Mouse (Mus musculus): ENCODE measurements around the gene Kcnj9.

The Kcnj9 gene

DNA sequence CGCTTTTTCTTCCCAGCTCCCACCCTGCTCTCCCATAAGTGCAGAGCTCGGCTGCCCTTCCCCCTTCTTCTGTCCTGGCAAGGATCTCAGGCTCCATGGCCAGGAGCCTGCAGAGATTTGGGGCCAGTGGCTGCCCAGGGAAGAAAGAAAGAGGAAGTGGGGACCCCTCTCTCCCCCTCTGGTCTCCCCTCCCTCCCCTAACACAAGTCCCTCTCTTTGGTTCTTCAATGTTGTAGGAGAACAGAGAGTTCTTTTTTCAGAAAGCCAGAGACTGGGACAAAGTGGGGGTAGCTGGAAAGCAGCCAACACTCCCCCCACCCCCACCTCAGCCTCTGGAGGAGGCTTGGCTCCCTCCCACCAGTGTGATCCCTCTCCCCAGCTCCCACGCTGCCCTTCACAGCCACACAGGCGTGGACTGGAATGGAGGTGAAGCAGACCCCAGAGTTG is 33.3 kb downstream of the Kcnj9 start:
- no peak for TF ChIP-seq GATA4 (IDR thresholded peaks at IDR 0.05; ENCODE audit: insufficient replicate concordance, low read length)

DNA sequence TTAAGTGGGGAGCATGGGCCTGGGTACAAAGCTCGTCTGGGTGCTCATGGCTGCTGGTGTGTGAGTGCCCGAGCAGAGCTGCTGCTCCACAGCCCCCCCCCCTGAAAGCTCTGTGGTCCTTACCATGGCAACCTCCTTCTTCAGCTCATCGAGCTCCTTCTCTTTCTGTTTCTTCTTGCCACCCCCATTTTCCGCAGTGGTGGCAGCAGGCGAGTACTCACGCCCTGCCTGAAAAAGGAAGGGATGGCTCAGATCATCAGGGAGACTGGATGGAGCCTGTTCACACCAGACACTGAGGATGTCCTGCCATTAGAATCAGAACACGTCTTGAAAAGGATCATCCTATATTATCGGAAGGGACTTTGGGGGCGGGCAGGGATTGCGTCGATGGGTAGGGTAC is 35.7 kb downstream of the Kcnj9 start:
- TF ChIP-seq GATA4 (IDR thresholded peaks at IDR 0.05; ENCODE audit: insufficient replicate concordance, low read length), result no peak

DNA sequence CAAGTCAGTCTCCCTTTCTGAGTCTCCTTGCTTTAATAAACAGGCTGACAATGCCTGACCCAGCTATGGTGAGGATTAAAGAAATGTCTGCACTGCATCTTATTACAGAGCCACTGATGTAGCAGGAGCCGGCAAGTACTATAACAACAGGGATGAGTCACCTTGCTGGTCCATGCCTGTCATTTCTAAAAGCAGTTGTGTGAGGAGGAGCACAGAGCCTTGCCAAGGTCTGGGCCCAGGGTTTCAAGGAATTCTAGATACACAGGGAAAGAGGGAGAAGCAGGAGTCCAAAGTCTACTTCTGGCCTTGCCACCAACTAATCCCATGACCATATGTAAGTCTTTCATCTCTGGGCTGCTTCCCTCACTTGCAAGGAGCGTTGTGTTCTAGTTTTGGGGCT is 36.2 kb downstream of the Kcnj9 start:
- TF ChIP-seq GATA4 (IDR thresholded peaks at IDR 0.05; ENCODE audit: insufficient replicate concordance, low read length), result no peak

DNA sequence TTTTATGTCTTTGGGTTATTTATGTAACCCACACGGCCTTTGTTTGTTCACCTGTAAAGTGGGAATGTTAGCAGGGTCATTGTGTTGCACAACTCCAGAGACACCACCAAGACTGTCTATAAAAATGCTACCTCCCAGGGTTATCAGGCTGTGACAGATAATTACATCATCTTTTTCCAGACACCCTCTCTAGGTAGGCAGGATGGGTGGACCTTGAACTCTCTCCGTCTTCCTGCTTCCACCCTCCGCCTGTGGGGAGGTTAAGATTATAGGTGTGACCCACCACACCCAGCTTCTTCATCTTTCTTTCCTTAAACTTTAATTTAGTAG is 39.5 kb downstream of the Kcnj9 start:
- no peak for TF ChIP-seq GATA4 (IDR thresholded peaks at IDR 0.05; ENCODE audit: insufficient replicate concordance, low read length)

DNA sequence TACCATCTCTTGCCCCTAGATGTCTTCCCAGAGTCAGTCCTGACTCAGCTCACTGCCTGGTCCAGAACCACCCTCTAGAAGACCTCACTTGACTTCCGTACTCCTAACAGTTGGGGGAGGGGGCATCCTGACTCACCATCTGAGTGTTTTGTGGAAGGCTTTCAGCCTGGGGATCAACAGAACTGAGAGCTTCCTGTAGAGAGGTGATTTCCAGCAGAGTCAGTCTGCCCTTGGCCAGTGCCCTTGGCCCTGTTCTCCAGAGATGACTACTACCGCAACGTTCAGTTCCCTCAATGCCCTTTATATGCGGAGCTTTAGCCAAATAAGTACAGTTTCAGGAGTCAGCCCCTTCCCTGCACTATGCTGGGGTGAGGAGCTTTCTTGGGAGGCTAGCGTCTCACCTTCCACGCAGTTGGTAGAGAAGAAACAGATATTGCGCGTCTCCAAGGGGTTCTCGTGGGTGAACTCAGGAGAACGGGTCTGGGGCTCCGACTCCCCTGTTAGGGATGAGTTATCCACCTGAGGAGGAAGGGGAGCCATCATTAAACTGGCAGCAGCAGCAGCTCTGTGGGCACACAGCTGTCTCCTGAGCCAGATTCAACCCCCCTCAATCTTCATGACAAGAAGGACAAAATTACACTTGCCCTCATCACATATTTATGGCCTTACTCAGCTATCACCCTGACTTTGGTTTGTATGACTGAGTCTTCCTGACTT is 40.1 kb downstream of the Kcnj9 start:
- no peak for TF ChIP-seq GATA4 (IDR thresholded peaks at IDR 0.05; ENCODE audit: insufficient replicate concordance, low read length)

DNA sequence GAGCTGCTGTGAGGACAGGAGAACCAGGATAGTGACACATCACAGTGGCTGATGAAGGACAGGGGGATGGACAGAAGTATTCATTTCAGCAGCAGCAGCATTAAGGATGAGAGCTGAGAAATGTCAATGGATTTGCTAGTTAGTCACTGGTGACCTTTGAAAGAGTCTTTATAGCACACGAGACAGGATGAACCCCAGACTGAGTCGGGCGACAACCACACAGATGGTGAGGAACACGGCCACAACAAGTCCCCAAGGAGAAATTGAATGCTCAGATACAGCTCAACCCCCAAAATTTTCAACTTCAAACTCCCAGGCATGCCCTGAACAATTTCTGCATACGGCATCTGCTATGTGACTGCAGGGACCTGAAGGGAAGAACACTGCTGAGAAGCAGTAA is 42.4 kb downstream of the Kcnj9 start:
- no peak for TF ChIP-seq GATA4 (IDR thresholded peaks at IDR 0.05; ENCODE audit: insufficient replicate concordance, low read length)

DNA sequence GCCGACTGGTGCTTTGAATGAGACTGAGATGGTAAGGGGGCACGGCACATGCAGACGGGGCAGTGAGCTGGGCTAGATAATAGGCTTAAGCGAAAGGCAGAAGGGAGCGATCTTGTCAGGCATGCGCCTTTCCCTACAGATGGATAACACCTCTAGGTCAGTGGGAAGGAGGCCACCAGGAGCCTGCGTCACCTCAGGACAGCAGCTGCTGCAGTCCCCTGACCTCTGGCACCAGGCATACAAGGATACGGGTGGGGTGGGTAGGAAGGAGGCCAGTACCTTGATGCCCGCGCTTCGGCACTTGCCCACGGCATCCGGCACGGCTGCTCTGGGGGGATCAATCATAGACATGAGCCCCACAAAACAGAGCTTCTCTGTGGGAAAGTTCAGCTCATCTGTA is 44.9 kb downstream of the Kcnj9 start:
- no peak for TF ChIP-seq GATA4 (IDR thresholded peaks at IDR 0.05; ENCODE audit: insufficient replicate concordance, low read length)

DNA sequence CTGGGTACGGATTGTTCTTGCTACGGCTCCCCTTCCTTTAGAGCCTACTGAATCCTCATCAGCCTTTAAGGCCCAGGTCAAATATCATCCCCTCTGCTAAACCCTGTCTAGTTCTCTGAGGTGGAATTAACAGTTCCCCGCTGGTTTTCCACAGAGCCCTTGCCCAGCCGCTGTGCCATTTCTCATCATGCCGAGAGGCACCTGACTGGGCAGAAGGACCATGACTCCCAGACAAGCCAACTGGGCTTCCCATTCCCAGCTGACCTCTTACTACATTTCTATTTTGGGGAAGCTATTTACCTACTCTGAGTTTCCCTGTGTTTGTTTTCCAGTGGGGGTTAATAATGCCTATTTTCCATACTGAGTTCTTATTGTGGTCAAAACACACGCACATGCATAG is 46.0 kb downstream of the Kcnj9 start:
- TF ChIP-seq GATA4 (IDR thresholded peaks at IDR 0.05; ENCODE audit: insufficient replicate concordance, low read length), result no peak

DNA sequence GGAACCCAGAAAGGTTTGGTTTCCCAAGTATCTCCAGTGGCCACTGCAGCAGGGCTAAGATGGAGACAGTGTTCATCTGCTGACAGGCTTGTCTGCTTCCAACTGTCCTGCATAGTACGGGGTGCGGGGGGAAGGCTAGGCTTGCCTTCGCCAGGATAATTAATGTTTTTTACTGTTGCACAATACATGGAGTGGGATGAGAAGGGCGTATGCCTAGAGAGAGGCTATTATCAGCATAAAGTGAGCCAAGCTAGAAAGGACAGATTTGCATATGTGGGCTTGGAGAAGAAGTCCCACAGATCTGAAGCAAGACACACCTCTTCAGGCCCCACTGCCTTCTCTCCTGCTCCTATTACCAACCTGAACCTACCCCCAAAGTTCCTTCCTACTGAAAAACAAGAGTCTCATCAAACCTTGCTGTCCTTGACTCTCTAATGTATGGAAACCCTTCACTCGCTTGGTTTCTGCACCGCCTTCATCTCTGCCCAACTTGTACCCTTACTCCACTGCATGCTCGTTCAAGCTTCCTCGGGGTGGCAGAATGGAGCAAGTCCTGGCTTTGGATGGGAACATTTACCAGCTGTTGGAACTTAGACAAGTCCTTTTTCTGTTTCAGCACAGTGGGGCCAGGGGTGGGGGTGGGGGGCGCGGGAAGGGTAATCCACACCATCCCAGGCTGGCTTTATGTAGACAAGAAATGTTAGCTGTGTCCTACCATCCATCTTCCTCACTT is 47.4 kb downstream of the Kcnj9 start:
- no peak for TF ChIP-seq GATA4 (IDR thresholded peaks at IDR 0.05; ENCODE audit: insufficient replicate concordance, low read length)

DNA sequence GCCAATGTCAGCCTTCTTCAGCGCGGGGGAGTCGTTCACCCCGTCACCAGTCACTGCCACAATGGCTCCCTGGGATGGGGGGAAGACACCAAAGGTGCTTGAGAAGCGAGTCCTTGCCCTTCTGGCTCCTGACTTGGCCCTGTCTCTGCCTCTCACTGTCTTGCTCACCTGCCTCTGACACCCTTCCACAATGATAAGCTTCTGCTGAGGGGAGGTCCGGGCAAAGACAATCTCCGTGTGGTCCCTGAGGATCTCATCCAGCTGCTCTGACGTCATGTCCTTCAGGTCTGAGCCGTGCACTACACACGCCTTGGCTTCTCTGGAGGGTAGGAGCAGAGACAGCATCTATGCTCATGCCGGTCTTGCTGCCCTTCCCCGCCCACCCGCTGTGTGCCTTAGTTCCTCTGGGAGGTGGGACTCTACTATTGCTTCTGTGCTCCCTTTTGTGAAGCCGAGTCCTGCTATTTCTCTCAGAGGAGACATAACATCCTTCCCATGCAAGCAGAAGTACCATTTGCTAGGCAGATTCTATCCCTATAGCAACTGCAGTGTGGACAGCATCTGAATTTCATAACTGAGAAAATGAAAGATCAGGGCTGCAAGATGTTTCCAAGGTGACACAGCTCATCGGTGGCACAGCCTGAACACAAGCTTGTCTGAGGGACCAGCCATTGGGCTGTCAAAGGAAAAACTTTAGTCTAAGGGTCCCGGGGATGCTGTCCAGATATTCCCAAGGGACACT is 49.2 kb downstream of the Kcnj9 start:
- no peak for TF ChIP-seq GATA4 (IDR thresholded peaks at IDR 0.05; ENCODE audit: insufficient replicate concordance, low read length)

DNA sequence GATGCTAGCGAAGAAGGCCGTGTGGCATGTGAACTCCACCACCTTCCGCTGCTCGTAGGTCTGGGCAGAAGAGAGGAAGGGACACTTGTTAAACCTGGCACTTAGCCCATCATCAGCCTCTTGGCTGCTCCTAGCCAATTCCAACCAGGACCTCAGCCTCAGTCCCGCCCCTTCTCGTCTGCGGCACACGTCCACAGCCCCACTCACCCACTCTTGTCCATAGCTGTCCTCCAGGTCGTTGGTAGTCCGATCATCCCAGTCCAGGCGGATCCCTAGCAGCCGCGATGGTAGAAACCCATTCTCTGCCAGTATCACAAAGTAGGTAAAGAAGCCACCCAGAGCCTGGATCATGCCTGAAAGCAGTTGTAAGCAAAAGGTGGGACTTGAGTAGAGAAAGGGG is 50.8 kb downstream of the Kcnj9 start:
- no peak for TF ChIP-seq GATA4 (IDR thresholded peaks at IDR 0.05; ENCODE audit: insufficient replicate concordance, low read length)

DNA sequence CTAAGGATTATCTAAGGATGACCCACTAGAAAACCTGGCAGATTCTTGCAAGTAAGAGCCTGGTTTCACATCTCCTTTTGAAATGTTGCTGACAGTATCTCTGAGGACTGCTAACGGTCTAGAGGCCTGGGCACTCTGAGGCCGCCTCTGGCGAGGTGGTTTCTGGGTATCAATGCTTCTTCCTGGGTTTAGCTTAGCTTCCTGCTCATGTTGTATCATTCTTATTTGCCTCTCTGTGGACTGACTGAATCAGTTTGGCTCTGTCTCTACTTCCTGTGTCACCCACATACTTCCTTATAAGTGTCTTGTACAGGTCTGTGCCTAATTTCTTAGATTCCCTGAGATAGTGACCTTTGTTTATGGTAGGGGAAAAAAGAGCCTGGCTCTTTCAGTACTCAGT is 51.9 kb downstream of the Kcnj9 start:
- no peak for TF ChIP-seq GATA4 (IDR thresholded peaks at IDR 0.05; ENCODE audit: insufficient replicate concordance, low read length)

DNA sequence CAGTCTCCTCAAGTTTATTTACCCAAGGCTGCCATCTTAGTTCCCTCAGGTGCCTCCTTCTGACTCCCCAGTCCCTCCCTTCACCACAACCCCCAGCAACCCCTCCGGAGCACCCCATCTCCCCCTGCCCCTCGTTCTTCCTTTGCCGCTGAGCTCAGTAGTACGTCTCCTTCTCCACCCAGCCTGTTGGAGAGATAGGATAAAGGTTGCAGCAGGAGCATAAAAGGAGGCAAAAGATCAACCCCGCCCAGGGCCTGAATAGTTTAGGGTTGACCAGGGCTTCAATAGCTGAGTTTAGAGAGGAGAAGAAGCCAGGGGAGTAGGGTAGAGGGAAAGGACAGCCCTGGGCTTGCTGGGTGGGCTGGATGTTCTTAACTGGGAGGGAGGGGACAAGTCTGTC is 54.6 kb downstream of the Kcnj9 start:
- no peak for TF ChIP-seq GATA4 (IDR thresholded peaks at IDR 0.05; ENCODE audit: insufficient replicate concordance, low read length)

DNA sequence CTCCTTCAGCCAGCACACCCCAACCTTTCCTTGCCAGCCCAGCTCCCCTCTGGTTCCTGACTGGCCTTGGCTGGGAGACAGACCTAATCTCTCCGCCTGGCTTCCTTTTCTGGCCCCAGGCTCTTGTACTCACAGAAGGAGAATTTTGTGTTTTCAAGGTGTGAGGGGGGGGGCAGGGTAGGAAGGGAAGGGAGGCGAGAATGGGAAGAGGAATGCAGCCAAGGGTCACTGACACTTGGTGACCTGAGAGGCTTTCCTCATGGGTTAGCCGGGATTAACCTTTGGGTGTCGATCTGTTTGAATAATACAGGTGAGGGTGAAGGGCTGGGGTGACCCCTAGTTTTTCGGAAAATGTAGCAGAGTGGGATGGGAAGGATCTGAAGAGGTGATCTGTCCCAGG is 55.0 kb downstream of the Kcnj9 start:
- TF ChIP-seq GATA4 (IDR thresholded peaks at IDR 0.05; ENCODE audit: insufficient replicate concordance, low read length), result no peak

DNA sequence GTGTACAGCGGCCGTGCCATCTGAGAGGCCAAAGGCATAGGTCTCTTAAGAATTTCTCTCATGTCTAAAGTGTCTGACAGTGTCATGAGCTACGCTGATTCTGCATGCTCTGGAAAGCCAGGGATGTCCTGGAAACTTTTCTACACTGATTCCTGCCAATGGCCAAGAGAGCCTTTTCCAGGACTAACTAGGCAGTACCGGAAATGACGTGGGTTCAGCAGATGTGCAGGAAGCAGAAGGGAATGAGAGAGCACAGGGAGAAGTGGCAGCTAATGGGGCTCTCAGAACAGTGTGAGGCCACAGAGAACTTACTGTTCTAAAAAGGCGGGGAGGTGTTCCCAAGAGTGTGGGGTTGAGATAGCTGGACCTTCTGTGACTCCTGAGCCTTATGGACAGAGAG is 55.7 kb downstream of the Kcnj9 start:
- TF ChIP-seq GATA4 (IDR thresholded peaks at IDR 0.05; ENCODE audit: insufficient replicate concordance, low read length), result no peak

DNA sequence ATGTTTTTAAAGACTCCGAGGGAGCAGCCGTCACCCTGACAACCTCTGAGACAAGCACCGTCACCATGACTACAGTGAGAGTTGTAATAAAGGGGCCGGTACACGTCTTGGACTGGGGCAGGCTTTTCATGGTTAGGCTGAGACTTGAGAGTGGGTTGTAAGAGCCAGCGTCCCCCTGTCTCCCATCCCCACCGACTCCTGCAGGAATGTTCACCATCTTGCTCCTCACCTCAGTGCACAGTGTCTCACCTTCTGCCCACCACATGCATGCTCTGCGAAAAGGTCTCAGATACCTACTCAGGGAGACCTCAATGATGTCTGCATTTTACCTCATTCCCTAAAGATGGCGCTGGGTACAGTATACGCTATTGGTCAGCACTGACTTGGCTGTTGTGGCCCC is 57.4 kb downstream of the Kcnj9 start:
- no peak for TF ChIP-seq GATA4 (IDR thresholded peaks at IDR 0.05; ENCODE audit: insufficient replicate concordance, low read length)

All from liver, adult (tissue).